Mouse (Mus musculus) myocyte (in vitro differentiated cells): ENCODE data around the gene Larp1b.

ENCODE experiments used
- MYOD1 ChIP-seq, 3 experiments: IDR thresholded peaks; one replicate each; pipeline ENCODE4 v1.6.1; 2011; ENCODE audit warnings: control low read depth in 2 of 3, low read depth in 2 of 3, mild to moderate bottlenecking in 2 of 3, moderate library complexity in 1 of 3; ENCODE audit not compliant: insufficient read length in 2 of 3, control insufficient read depth in 1 of 3
- POLR2A ChIP-seq: IDR thresholded peaks from one replicate; pipeline ENCODE4 v1.6.1; 2011; ENCODE audit warnings: low read depth, mild to moderate bottlenecking, control low read depth, moderate library complexity; ENCODE audit not compliant: insufficient read length
- POLR2AphosphoS2 ChIP-seq: IDR thresholded peaks from one replicate; pipeline ENCODE4 v1.6.1; 2011; ENCODE audit warnings: low read depth, control low read depth; ENCODE audit not compliant: insufficient read length
- TCF12 ChIP-seq: IDR thresholded peaks from one replicate; pipeline ENCODE4 v1.6.1; 2011; ENCODE audit warnings: mild to moderate bottlenecking, control low read depth; ENCODE audit not compliant: poor library complexity, insufficient read depth, severe bottlenecking

GRCm38 (mm10) chr3:40991541-40991940 is 41.9 kb downstream of the Larp1b start:
- TF ChIP-seq POLR2AphosphoS2, result no peak
- no peak for TF ChIP-seq POLR2A
- no peak for TF ChIP-seq MYOD1 (IDR thresholded peaks at IDR 0.05; ENCODE audit: control insufficient read depth in 1 of 3, insufficient read length in 2 of 3, low read depth in 2 of 3)
- no peak for TF ChIP-seq TCF12
